Mouse (Mus musculus): ENCODE results near the gene Zbed5. TPM values are rescaled to one million over a fixed set of nuclear protein-coding genes. Genes with fewer than 3 reads are reported as not detected.
A peak's percentile ranks its signal among the peaks of the same experiment; 100 is the strongest.

Gene Zbed5
- total RNA-seq, 1 experiment, result 15.7 TPM

GRCm38 (mm10) chr5:129918065-129918651 is 22.6 kb downstream of the Zbed5 start:
- Histone ChIP-seq H3K4me3 (ENCODE audit: insufficient read depth in 1 of 2, low read depth in 1 of 2, low read length in 2 of 2, poor library complexity in 1 of 2, severe bottlenecking in 1 of 2) (peak overlapping the region; percentile 39 to 53), H3K4me1 (ENCODE audit: control insufficient read depth in 2 of 2, insufficient read depth in 2 of 2, low read length in 2 of 2, poor library complexity in 1 of 2) (peaks cover 6 to 9% of the 10 kb centered on the region in 2 experiments; a peak in 3 of 4 replicates), H3K9ac (ENCODE audit: insufficient read depth, low read depth, low read length, poor library complexity, severe bottlenecking) (peak overlapping the region; percentile 73), H3K36me3 (ENCODE audit: control insufficient read depth, insufficient read depth, low read length, poor library complexity, severe bottlenecking) (no peaks in the 10 kb centered on the region), H3K27ac (ENCODE audit: insufficient read depth, low read depth, low read length, poor library complexity, severe bottlenecking) (peak overlapping the region; percentile 94), H3K9me3 (ENCODE audit: control insufficient read depth, insufficient read depth, low read depth, low read length) (no peaks in the 10 kb centered on the region)
- no peak for TF ChIP-seq HCFC1 (IDR thresholded peaks at IDR 0.05; ENCODE audit: borderline replicate concordance, insufficient read depth, low read length)
- TF ChIP-seq MAFK (IDR thresholded peaks at IDR 0.05; ENCODE audit: insufficient read depth, low read depth, low read length), result no peak
- TF ChIP-seq ZC3H11A (IDR thresholded peaks at IDR 0.05; ENCODE audit: borderline replicate concordance, low read depth, low read length), result no peak
- peak; percentile 98 for TF ChIP-seq CHD2 (IDR thresholded peaks at IDR 0.05; ENCODE audit: low read depth, low read length)
- no peak for TF ChIP-seq ZNF384 (IDR thresholded peaks at IDR 0.05; ENCODE audit: low read depth, low read length)
- in situ Hi-C loops (cut with MboI; ENCODE audit: low sequenced_read_pairs in 2 of 2, unreplicated experiment in 2 of 2), result no loop called here
- DNase-seq (ENCODE audit: low read depth, low spot score), result no peak

- H3K9me3 ChIP-seq (ENCODE audit: control insufficient read depth, insufficient read depth, low read depth, low read length), result no peaks in the 10 kb centered on the region
- peaks cover 6 to 9% of the 10 kb centered on the region in 2 experiments; a peak in 3 of 4 replicates for H3K4me1 ChIP-seq (ENCODE audit: control insufficient read depth in 2 of 2, insufficient read depth in 2 of 2, low read length in 2 of 2, poor library complexity in 1 of 2)
- no peak for DNase-seq (ENCODE audit: low read depth, low spot score)
- TF ChIP-seq MAFK (IDR thresholded peaks at IDR 0.05; ENCODE audit: insufficient read depth, low read depth, low read length) (no peak), CHD2 (IDR thresholded peaks at IDR 0.05; ENCODE audit: low read depth, low read length) (no peak), ZC3H11A (IDR thresholded peaks at IDR 0.05; ENCODE audit: borderline replicate concordance, low read depth, low read length) (no peak), HCFC1 (IDR thresholded peaks at IDR 0.05; ENCODE audit: borderline replicate concordance, insufficient read depth, low read length) (no peak), ZNF384 (IDR thresholded peaks at IDR 0.05; ENCODE audit: low read depth, low read length) (no peak)
- H3K27ac ChIP-seq (ENCODE audit: insufficient read depth, low read depth, low read length, poor library complexity, severe bottlenecking), result peak overlapping the region; percentile 82
- H3K36me3 ChIP-seq (ENCODE audit: control insufficient read depth, insufficient read depth, low read length, poor library complexity, severe bottlenecking), result no peaks in the 10 kb centered on the region
- peak overlapping the region; percentile 66 for H3K9ac ChIP-seq (ENCODE audit: insufficient read depth, low read depth, low read length, poor library complexity, severe bottlenecking)
- peak overlapping the region; percentile 36 to 44; a peak in 3 of 4 replicates for H3K4me3 ChIP-seq (ENCODE audit: insufficient read depth in 1 of 2, low read depth in 1 of 2, low read length in 2 of 2, poor library complexity in 1 of 2, severe bottlenecking in 1 of 2)
- in situ Hi-C loops (cut with MboI; ENCODE audit: low sequenced_read_pairs in 2 of 2, unreplicated experiment in 2 of 2), result no loop called here
Observed at GRCm38 (mm10) chr5:129918752-129919151, 23.2 kb downstream of the Zbed5 start.

- TF ChIP-seq MAFK (IDR thresholded peaks at IDR 0.05; ENCODE audit: insufficient read depth, low read depth, low read length) (no peak), ZNF384 (IDR thresholded peaks at IDR 0.05; ENCODE audit: low read depth, low read length) (no peak), ZC3H11A (IDR thresholded peaks at IDR 0.05; ENCODE audit: borderline replicate concordance, low read depth, low read length) (no peak), CHD2 (IDR thresholded peaks at IDR 0.05; ENCODE audit: low read depth, low read length) (no peak), HCFC1 (IDR thresholded peaks at IDR 0.05; ENCODE audit: borderline replicate concordance, insufficient read depth, low read length) (no peak)
- H3K9ac ChIP-seq (ENCODE audit: insufficient read depth, low read depth, low read length, poor library complexity, severe bottlenecking), result peak overlapping the region; percentile 66; the same call in 1 of the 2 replicates
- DNase-seq (ENCODE audit: low read depth, low spot score), result no peak
- no peaks in the 10 kb centered on the region for H3K9me3 ChIP-seq (ENCODE audit: control insufficient read depth, insufficient read depth, low read depth, low read length)
- peak overlapping the region in 1 of 2 experiments; percentile 36; a peak in 2 of 4 replicates for H3K4me3 ChIP-seq (ENCODE audit: insufficient read depth in 1 of 2, low read depth in 1 of 2, low read length in 2 of 2, poor library complexity in 1 of 2, severe bottlenecking in 1 of 2)
- H3K4me1 ChIP-seq (ENCODE audit: control insufficient read depth in 2 of 2, insufficient read depth in 2 of 2, low read length in 2 of 2, poor library complexity in 1 of 2), result peaks cover 6 to 9% of the 10 kb centered on the region in 2 experiments; a peak in 3 of 4 replicates
- H3K36me3 ChIP-seq (ENCODE audit: control insufficient read depth, insufficient read depth, low read length, poor library complexity, severe bottlenecking), result no peaks in the 10 kb centered on the region
- peak overlapping the region; percentile 82 for H3K27ac ChIP-seq (ENCODE audit: insufficient read depth, low read depth, low read length, poor library complexity, severe bottlenecking)
- in situ Hi-C loops (cut with MboI; ENCODE audit: low sequenced_read_pairs in 2 of 2, unreplicated experiment in 2 of 2), result no loop called here
Observed at GRCm38 (mm10) chr5:129919320-129919719, 23.8 kb downstream of the Zbed5 start.

DNA sequence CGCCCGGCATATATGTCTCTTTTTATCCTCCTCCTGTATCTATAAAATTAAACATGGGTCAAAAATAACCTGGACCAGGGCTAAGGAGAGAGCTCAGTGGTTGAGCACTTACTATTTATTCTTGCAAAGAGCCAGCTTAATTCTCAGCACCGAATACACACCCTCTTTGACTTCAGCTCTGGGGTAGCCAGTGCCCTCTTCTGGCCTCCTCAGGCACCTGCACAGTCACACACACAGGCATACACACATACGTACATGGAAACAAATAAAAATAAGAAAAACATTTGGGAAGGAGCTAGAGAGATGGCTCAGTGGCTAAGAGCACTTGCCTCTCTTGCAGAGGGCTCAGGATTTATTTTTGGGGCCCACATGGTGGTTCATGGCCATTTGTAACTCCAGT is 26.4 kb downstream of the Zbed5 start:
- Histone ChIP-seq H3K9ac (ENCODE audit: insufficient read depth, low read depth, low read length, poor library complexity, severe bottlenecking) (no peak overlapping the region), H3K36me3 (ENCODE audit: control insufficient read depth, insufficient read depth, low read length, poor library complexity, severe bottlenecking) (no peaks in the 10 kb centered on the region), H3K4me3 (ENCODE audit: insufficient read depth in 1 of 2, low read depth in 1 of 2, low read length in 2 of 2, poor library complexity in 1 of 2, severe bottlenecking in 1 of 2) (no peak overlapping the region), H3K9me3 (ENCODE audit: control insufficient read depth, insufficient read depth, low read depth, low read length) (no peaks in the 10 kb centered on the region), H3K27ac (ENCODE audit: insufficient read depth, low read depth, low read length, poor library complexity, severe bottlenecking) (no peak overlapping the region), H3K4me1 (ENCODE audit: control insufficient read depth in 2 of 2, insufficient read depth in 2 of 2, low read length in 2 of 2, poor library complexity in 1 of 2) (peaks cover 3% of the 10 kb centered on the region in 2 experiments; a peak in 2 of 4 replicates)
- no peak for DNase-seq (ENCODE audit: low read depth, low spot score)
- in situ Hi-C loops (cut with MboI; ENCODE audit: low sequenced_read_pairs in 2 of 2, unreplicated experiment in 2 of 2), result no loop called here
- TF ChIP-seq ZNF384 (IDR thresholded peaks at IDR 0.05; ENCODE audit: low read depth, low read length) (no peak), MAFK (IDR thresholded peaks at IDR 0.05; ENCODE audit: insufficient read depth, low read depth, low read length) (no peak), CHD2 (IDR thresholded peaks at IDR 0.05; ENCODE audit: low read depth, low read length) (no peak)

Measured in ES-E14 (cell line).